Mouse (Mus musculus): Measurements from ENCODE around the gene Sun2.

DNA sequence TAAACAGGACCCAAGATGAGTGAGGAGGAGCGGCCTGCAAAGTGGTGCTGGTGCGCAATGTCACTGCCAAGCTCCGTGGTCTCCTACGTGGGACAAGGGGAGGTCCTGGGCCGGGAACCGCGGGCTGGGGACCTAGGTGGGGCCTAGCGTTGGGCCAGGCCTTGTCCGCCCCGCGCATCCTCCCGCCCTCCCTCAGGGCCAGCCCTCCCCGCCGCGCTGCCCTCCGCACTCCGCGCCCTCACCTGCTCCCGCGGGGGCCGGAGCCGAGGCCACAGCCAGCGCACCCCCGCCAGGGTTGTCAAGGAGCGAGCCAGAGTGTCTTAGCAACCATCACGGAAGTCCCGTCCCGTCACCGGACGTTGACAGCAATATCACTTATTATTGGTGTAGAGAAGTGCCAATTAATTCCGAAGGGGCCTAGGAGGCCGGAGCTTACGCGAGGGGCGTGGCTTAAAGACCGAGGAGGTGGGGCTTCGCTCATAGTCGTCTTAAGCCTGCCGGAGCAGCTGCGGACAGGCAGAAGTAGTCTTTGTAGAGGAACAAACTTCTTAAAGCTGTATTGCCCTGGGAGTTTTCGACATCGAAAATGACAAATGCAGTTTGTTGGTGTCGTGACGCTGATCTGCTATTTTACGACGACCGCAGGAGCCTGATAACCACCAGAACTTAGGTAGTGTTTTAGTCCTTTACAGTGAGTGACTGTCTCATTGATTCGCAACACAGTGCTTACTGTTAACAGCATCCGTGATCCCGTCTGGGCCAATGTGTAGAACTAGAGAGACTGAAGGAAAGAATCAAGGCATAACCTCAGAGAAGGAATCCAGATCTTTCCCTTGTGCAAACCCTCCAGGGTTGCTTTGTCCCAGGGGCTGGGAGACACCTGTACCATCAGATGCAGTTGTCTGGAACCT, 32.0 kb upstream of the Sun2 start:
- TF ChIP-seq CTCF (IDR thresholded peaks at IDR 0.05; ENCODE audit: control insufficient read depth, insufficient read depth, insufficient read length) (no peak), MYOG (IDR thresholded peaks at IDR 0.05; ENCODE audit: control insufficient read depth, extremely low read depth, insufficient read length) (no peak), MAX (IDR thresholded peaks at IDR 0.05) (peak; percentile 98), USF1 (IDR thresholded peaks at IDR 0.05; ENCODE audit: low read depth) (no peak), MYOD1 (IDR thresholded peaks at IDR 0.05; ENCODE audit: control insufficient read depth, insufficient read length, low read depth) (no peak), CEBPB (IDR thresholded peaks at IDR 0.05; ENCODE audit: low read depth) (no peak), FOSL1 (IDR thresholded peaks at IDR 0.05; ENCODE audit: insufficient read depth, low read length, poor library complexity, severe bottlenecking) (no peak)
